Mouse (Mus musculus) E14TG2a.4 (cell line): ENCODE measurements around the gene Ctnnd2.

ENCODE experiments used
- H3K27me3 ChIP-seq: 2 replicates; pipeline ENCODE4 v1.6.1; 2014; ENCODE audit warnings: low read length, control low read depth; ENCODE audit not compliant: insufficient read depth
- H3K36me3 ChIP-seq: 2 replicates; pipeline ENCODE4 v1.6.1; 2014; ENCODE audit warnings: low read length, control low read depth; ENCODE audit not compliant: insufficient read depth
- H3K4me1 ChIP-seq: replicated peaks from 2 replicates; pipeline ENCODE4 v1.6.1; 2014; ENCODE audit warnings: low read depth, low read length, control low read depth
- H3K4me3 ChIP-seq: replicated peaks from 2 replicates; pipeline ENCODE4 v1.5.1; 2014; ENCODE audit warnings: mild to moderate bottlenecking, low read length
- H3K9me3 ChIP-seq: 2 replicates; pipeline ENCODE4 v1.6.1; 2014; ENCODE audit warnings: low read length, control low read depth
- CTCF ChIP-seq: conservative IDR thresholded peaks from 2 replicates; pipeline ENCODE4 v1.5.1; 2014; ENCODE audit warnings: low read length
- NANOG ChIP-seq: IDR thresholded peaks from 2 replicates; pipeline ENCODE4 v1.6.1; 2014; ENCODE audit warnings: borderline replicate concordance, low read length, mixed read lengths
- POU5F1 ChIP-seq: IDR thresholded peaks from 2 replicates; pipeline ENCODE4 v1.6.1; 2014; ENCODE audit warnings: low read length, borderline replicate concordance

The Ctnnd2 gene

GRCm38 (mm10) chr15:30553910-30554406, 381.6 kb downstream of the Ctnnd2 start:
- Histone ChIP-seq H3K4me3 (no peak overlapping the region), H3K9me3 (no peaks in the 10 kb centered on the region), H3K4me1 (0 out of 2 replicates have a peak, but pooled peaks cover 6% of the 10 kb centered on the region), H3K36me3 (no peaks in the 10 kb centered on the region), H3K27me3 (no peaks in the 10 kb centered on the region)
- TF ChIP-seq POU5F1 (no peak), NANOG (no peak), CTCF (no peak)

GRCm38 (mm10) chr15:30555787-30556186, 383.4 kb downstream of the Ctnnd2 start:
- TF ChIP-seq NANOG = no peak
- no peak for TF ChIP-seq POU5F1
- no peak for TF ChIP-seq CTCF

GRCm38 (mm10) chr15:30562375-30562774, 390.0 kb downstream of the Ctnnd2 start:
- no peaks in the 10 kb centered on the region for H3K27me3 ChIP-seq

More at GRCm38 (mm10) chr15:30555787-30556186, 383.4 kb downstream of the Ctnnd2 start:
- Histone ChIP-seq H3K4me3 (no peak overlapping the region), H3K36me3 (no peaks in the 10 kb centered on the region), H3K27me3 (no peaks in the 10 kb centered on the region), H3K9me3 (no peaks in the 10 kb centered on the region), H3K4me1 (0 out of 2 replicates have a peak, but pooled peaks cover 6% of the 10 kb centered on the region)

DNA sequence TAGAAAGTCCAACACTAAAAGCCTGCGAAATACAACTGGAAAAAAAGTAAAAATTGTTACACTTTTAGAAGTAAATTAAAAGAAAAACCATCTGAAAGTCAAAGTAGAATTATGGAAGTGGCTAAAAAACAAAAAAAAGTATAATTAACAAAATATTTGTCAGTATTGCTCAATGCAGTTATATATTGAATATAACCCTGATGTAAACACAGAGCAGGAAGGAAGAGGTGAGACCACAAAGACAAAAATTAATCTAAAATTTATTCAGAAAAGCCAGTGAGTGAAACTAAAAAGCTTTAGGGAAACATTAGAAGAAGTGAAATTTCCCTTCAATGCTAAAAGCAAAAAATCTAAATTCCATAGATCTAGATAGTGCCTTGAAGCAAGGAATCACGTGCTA, 392.2 kb downstream of the Ctnnd2 start:
- no peaks in the 10 kb centered on the region for H3K4me1 ChIP-seq
- TF ChIP-seq POU5F1 = no peak
- no peak for TF ChIP-seq NANOG
- TF ChIP-seq CTCF = no peak
- H3K4me3 ChIP-seq = no peak overlapping the region
- no peaks in the 10 kb centered on the region for H3K27me3 ChIP-seq
- H3K36me3 ChIP-seq = no peaks in the 10 kb centered on the region
- no peaks in the 10 kb centered on the region for H3K9me3 ChIP-seq

More at GRCm38 (mm10) chr15:30562375-30562774, 390.0 kb downstream of the Ctnnd2 start:
- no peak overlapping the region for H3K4me3 ChIP-seq
- no peaks in the 10 kb centered on the region for H3K4me1 ChIP-seq
- no peak for TF ChIP-seq POU5F1
- H3K36me3 ChIP-seq = no peaks in the 10 kb centered on the region
- no peaks in the 10 kb centered on the region for H3K9me3 ChIP-seq

GRCm38 (mm10) chr15:30570254-30570800, 397.9 kb downstream of the Ctnnd2 start:
- Histone ChIP-seq H3K27me3 (no peaks in the 10 kb centered on the region), H3K4me3 (no peak overlapping the region), H3K36me3 (no peaks in the 10 kb centered on the region), H3K9me3 (no peaks in the 10 kb centered on the region), H3K4me1 (no peaks in the 10 kb centered on the region)
- TF ChIP-seq CTCF (no peak), NANOG (no peak), POU5F1 (no peak)

GRCm38 (mm10) chr15:30587446-30587845, 415.1 kb downstream of the Ctnnd2 start:
- Histone ChIP-seq H3K4me1 (no peaks in the 10 kb centered on the region), H3K9me3 (no peaks in the 10 kb centered on the region), H3K4me3 (no peak overlapping the region), H3K36me3 (no peaks in the 10 kb centered on the region), H3K27me3 (no peaks in the 10 kb centered on the region)
- no peak for TF ChIP-seq POU5F1
- TF ChIP-seq CTCF = no peak
- TF ChIP-seq NANOG = no peak

DNA sequence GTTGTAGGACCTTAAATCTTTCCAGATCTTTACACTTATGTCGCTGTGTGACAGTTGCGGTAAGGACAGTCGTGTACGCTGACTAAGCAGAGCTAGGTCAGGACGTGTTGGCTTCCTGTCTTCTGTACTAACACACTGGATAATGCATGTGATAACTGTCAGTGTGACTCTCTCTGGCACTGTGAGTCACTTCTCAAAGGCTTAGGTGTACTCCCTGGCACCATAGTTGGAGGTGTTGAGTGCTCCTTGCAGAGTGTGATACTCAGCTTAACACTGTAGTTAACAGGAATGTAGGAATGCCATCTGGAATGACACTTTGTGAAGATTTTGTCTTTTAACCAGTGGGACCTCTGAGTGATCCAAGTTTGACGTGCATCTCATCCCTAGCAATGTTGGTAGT, 418.5 kb downstream of the Ctnnd2 start:
- Histone ChIP-seq H3K27me3 (no peaks in the 10 kb centered on the region), H3K4me3 (no peak overlapping the region)
- TF ChIP-seq CTCF (no peak), POU5F1 (no peak), NANOG (no peak)

GRCm38 (mm10) chr15:30595507-30595906, 423.1 kb downstream of the Ctnnd2 start:
- Histone ChIP-seq H3K27me3 (no peaks in the 10 kb centered on the region), H3K9me3 (no peaks in the 10 kb centered on the region), H3K4me3 (no peak overlapping the region), H3K36me3 (no peaks in the 10 kb centered on the region), H3K4me1 (no peaks in the 10 kb centered on the region)
- TF ChIP-seq POU5F1 = no peak
- TF ChIP-seq CTCF = no peak
- no peak for TF ChIP-seq NANOG

More for the DNA sequence above, 418.5 kb downstream of the Ctnnd2 start:
- Histone ChIP-seq H3K36me3 (no peaks in the 10 kb centered on the region), H3K4me1 (no peaks in the 10 kb centered on the region), H3K9me3 (no peaks in the 10 kb centered on the region)

GRCm38 (mm10) chr15:30610613-30611012, 438.2 kb downstream of the Ctnnd2 start:
- Histone ChIP-seq H3K9me3 (no peaks in the 10 kb centered on the region), H3K36me3 (no peaks in the 10 kb centered on the region), H3K4me3 (no peak overlapping the region), H3K4me1 (no peaks in the 10 kb centered on the region), H3K27me3 (no peaks in the 10 kb centered on the region)
- TF ChIP-seq NANOG (no peak), POU5F1 (no peak), CTCF (no peak)
